Mouse (Mus musculus): ENCODE data around the gene Dnah8. TPM values are rescaled to one million over a fixed set of nuclear protein-coding genes. Genes with fewer than 3 reads are reported as not detected.

Dnah8 gene
- polyA plus RNA-seq, 1 experiment from 2014 or later = 3.1 TPM

DNA sequence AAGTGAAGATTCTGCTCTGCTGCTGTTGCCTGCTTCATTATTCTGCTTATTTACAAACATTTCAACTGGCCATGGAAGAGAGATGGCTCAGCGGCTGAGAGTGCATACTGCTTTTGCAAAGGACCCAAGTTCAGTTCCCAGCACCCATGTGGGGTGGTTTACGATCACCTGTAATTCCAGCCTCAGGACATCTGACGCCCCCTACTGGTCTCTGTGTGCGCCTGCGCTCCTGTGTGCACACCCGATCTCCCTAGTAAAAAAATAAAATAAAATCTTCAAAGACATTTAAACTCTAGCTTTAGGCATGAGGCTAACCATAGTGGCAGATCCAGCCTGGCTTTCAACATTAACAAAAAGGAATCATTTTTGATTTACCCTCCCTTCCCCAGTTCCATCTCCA, 48.9 kb downstream of the Dnah8 start:
- 80% methylated on average over 6 of the region's 6 CpGs for WGBS (ENCODE audit: insufficient replicate concordance)
- no peak overlapping the region for H3K4me3 ChIP-seq
- H3K4me2 ChIP-seq = no peak overlapping the region
- H3K9ac ChIP-seq = no peak overlapping the region
- no peaks in the 10 kb centered on the region for H3K9me3 ChIP-seq (replicated peaks)
- H3K27ac ChIP-seq = no peak overlapping the region
- ATAC-seq = no peak
- no peaks in the 10 kb centered on the region for H3K27me3 ChIP-seq (replicated peaks)
- H3K4me1 ChIP-seq = no peaks in the 10 kb centered on the region
- peaks cover 6% of the 10 kb centered on the region; the same call in 1 of the 2 replicates for H3K36me3 ChIP-seq

DNA sequence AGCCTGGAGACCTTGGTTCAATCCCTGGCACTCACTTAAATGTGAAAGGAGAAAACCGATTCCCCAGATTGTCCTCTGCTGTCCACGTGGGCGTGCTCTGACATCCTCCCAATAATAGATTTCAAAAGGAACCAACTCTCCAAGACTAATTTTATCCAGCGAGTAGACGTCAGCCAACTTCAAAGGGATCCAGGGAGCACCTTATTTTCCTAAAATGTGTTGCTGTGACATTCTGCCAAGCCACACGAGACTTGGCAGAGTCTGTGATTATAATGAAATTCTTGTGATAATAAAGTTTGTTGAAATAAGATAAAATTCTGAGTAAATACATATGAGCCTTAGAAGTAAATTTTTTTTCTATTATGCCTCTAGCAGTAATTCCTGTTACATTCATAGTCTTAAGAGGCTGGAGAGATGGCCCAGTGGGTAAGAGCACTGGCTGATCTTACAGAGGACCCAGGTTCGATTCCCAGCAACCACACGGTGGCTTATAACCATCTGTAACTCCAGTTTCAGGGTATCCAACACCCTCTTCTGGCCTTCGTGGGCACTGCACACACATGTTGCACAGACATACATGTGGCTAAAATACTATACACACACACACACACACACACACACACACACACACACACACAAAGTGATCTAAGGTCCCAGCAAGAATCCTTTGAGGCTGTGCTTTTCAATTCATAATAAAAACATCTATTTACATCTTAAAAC, 51.0 kb downstream of the Dnah8 start:
- no peak overlapping the region for H3K4me2 ChIP-seq
- no peaks in the 10 kb centered on the region for H3K4me1 ChIP-seq
- no peak overlapping the region for H3K9ac ChIP-seq
- no peaks in the 10 kb centered on the region for H3K9me3 ChIP-seq (replicated peaks)
- no peaks in the 10 kb centered on the region for H3K27me3 ChIP-seq (replicated peaks)
- ATAC-seq = no peak
- H3K27ac ChIP-seq = no peak overlapping the region
- H3K4me3 ChIP-seq = no peak overlapping the region
- peaks cover 6% of the 10 kb centered on the region; the same call in 1 of the 2 replicates for H3K36me3 ChIP-seq
- 76% methylated on average over 9 of the region's 9 CpGs for WGBS (ENCODE audit: insufficient replicate concordance)

DNA sequence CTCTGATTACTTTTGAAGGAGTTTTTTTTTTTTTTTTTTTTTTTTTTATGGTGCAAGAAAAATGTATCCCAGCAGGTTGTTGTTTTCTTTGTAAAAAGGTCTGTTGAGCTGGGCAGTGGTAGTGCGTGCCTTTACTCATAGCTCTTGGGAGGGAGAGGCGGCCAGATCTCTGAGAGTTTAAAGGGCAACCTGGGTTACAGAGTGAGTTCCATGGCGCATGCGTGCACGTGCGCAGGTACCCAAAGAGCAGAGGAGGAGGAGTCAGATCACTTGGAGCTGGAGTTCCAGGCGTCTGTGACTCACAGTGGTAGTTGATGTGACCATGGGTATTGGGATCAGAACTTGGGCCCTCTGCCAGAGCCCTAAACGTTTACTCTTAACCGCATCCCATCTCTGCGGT, 54.4 kb downstream of the Dnah8 start:
- 87% methylated on average over 10 of the region's 10 CpGs for WGBS (ENCODE audit: insufficient replicate concordance)
- Histone ChIP-seq H3K27me3 (replicated peaks) (no peaks in the 10 kb centered on the region), H3K4me2 (no peak overlapping the region), H3K36me3 (no peaks in the 10 kb centered on the region; the same call in 1 of the 2 replicates), H3K9me3 (replicated peaks) (no peaks in the 10 kb centered on the region), H3K4me1 (no peaks in the 10 kb centered on the region), H3K4me3 (no peak overlapping the region), H3K9ac (no peak overlapping the region), H3K27ac (no peak overlapping the region)
- no peak for ATAC-seq

DNA sequence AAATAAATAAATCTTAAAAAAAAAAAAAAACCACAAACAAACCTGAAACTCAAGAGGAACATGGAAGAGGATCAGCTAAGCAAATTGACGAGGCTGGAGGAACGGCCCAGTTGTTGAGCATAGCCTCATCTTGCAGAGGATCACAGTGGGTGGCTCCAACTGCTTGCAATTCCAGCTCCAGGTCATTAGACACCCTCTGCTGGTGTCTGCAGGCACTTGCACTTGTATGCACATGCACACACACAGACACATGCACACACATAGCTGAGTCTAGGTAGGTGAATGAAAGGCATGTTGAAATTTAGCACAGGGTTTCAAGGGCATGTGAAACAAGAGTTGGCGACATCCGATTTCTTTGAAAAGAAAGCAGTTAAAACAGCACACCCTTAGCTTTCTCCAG, 55.5 kb downstream of the Dnah8 start:
- no peak for ATAC-seq
- H3K27ac ChIP-seq = no peak overlapping the region
- H3K9ac ChIP-seq = no peak overlapping the region
- WGBS (ENCODE audit: insufficient replicate concordance) = 79% methylated on average over 4 of the region's 4 CpGs
- no peak overlapping the region for H3K4me3 ChIP-seq
- H3K4me1 ChIP-seq = no peaks in the 10 kb centered on the region
- H3K9me3 ChIP-seq (replicated peaks) = no peaks in the 10 kb centered on the region
- no peaks in the 10 kb centered on the region; the same call in 1 of the 2 replicates for H3K36me3 ChIP-seq
- H3K27me3 ChIP-seq (replicated peaks) = no peaks in the 10 kb centered on the region
- no peak overlapping the region for H3K4me2 ChIP-seq

DNA sequence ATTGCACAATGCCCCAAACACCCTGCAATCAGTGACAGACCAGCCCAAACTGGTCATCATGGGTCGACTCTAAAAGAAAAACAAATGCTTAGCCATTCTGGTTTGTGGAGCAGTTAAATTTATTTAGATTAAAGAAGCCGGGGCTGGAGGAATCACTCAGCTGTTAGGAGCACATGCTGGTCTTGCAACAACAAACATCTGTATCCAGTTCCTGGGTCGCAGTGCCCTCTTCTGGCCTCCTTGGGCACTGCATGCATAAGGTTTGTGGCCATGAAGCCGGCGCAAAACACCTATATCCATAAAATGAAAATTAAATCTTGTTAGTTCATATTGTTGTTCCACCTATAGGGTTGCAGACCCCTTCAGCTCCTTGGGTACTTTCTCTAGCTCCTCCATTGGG, 57.5 kb downstream of the Dnah8 start:
- WGBS (ENCODE audit: insufficient replicate concordance) = 13% methylated on average over 5 of the region's 5 CpGs
- Histone ChIP-seq H3K4me1 (no peaks in the 10 kb centered on the region), H3K27me3 (replicated peaks) (no peaks in the 10 kb centered on the region), H3K4me3 (no peak overlapping the region), H3K36me3 (no peaks in the 10 kb centered on the region), H3K9ac (no peak overlapping the region), H3K27ac (no peak overlapping the region), H3K4me2 (no peak overlapping the region), H3K9me3 (replicated peaks) (no peaks in the 10 kb centered on the region)
- ATAC-seq = no peak

DNA sequence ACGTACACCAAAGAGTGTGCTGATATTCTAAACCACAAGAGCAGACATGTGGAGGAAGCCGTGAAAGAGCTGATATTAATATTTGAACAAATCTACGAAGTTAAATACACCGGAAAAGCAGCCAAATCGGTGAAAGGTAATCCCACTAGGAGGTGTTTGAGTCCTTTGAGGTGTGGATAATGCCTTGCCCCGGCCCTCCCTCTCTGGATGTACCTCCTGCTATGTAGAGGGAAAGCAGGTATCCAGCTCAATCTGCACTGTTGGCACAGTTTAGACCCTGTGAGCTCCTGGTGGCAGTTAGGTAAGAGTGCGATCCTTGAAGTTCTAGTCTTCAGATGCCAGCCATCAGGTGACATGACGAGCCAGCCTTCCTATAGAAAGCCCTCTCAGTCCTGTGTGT, 66.0 kb downstream of the Dnah8 start:
- no peak for ATAC-seq
- no peak overlapping the region for H3K27ac ChIP-seq
- H3K4me1 ChIP-seq = peaks cover 4% of the 10 kb centered on the region; the same call in 1 of the 2 replicates
- no peaks in the 10 kb centered on the region for H3K27me3 ChIP-seq (replicated peaks)
- H3K4me2 ChIP-seq = no peak overlapping the region
- no peak overlapping the region for H3K9ac ChIP-seq
- WGBS (ENCODE audit: insufficient replicate concordance) = 67% methylated on average over 8 of the region's 8 CpGs
- no peaks in the 10 kb centered on the region for H3K9me3 ChIP-seq (replicated peaks)
- no peak overlapping the region for H3K4me3 ChIP-seq
- no peaks in the 10 kb centered on the region for H3K36me3 ChIP-seq

DNA sequence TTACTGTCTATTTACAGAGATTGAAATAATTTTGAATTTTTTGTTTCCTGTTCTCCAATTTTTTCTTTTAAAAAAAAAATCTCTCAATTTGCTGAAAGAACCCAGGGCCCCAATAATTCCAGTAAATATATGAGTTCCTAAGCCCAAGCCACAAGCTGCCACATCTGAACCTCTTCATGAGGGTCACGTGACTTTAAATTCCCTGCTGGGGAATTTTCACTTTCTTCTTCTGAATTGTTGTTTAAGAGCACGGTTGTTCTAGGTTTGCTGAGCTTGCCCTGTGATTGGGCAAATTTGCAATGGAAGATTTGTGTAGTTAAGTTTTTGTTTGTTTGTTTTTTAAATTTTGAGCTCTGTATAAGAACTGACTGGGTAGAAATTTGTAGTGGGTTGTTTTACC, 67.3 kb downstream of the Dnah8 start:
- Histone ChIP-seq H3K4me2 (no peak overlapping the region), H3K4me1 (peaks cover 4% of the 10 kb centered on the region; the same call in 1 of the 2 replicates), H3K36me3 (no peaks in the 10 kb centered on the region), H3K9ac (no peak overlapping the region), H3K4me3 (no peak overlapping the region), H3K27ac (no peak overlapping the region), H3K9me3 (replicated peaks) (no peaks in the 10 kb centered on the region), H3K27me3 (replicated peaks) (no peaks in the 10 kb centered on the region)
- no peak for ATAC-seq
- 65% methylated on average over 2 of the region's 2 CpGs for WGBS (ENCODE audit: insufficient replicate concordance)

DNA sequence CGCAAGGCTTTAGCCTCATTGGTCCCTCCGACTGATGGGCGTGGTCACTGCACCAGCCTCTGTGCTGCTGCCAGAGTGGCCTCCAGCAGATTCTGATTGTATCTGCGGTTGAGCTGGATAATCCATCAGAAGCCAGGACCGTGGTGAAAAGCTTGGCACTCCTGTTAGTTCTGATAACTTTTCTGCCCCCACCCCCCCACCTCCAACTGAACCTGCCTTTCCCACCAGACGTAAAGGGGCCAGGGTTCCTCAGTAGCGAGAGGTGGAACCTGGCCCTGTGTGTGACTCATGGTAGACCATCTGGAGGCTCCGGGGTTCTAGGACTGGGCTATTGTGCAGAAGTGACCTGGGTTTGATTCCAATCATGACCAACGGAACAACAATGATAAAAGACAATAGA, 70.1 kb downstream of the Dnah8 start:
- Histone ChIP-seq H3K9me3 (replicated peaks) (no peaks in the 10 kb centered on the region), H3K4me3 (no peak overlapping the region), H3K27me3 (replicated peaks) (no peaks in the 10 kb centered on the region), H3K4me1 (peaks cover 4% of the 10 kb centered on the region; the same call in 1 of the 2 replicates), H3K4me2 (no peak overlapping the region), H3K36me3 (no peaks in the 10 kb centered on the region), H3K27ac (no peak overlapping the region), H3K9ac (no peak overlapping the region)
- 59% methylated on average over 9 of the region's 9 CpGs for WGBS (ENCODE audit: insufficient replicate concordance)
- no peak for ATAC-seq

DNA sequence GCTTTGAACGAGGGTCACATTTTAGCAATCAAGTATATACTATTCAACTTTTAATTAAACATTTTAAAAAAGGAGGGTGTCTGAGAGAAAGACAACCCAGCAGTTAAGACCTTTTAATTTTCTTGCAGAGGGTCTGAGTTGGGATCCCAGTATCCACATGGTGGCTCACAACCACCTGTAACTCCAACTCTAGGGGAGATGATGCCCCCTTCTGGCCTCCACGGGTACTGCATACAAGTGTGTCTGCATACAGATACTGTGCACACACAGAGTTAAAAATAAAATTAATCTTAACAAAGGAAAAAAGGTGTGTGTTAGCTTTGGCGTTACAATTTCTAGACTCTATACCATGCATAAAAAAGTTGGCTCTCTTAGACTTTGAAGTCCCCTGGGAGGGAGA, 90.6 kb downstream of the Dnah8 start:
- H3K4me2 ChIP-seq = no peak overlapping the region
- 58% methylated on average over 3 of the region's 3 CpGs for WGBS (ENCODE audit: insufficient replicate concordance)
- no peak for ATAC-seq
- H3K4me3 ChIP-seq = no peak overlapping the region
- H3K4me1 ChIP-seq = no peaks in the 10 kb centered on the region
- H3K36me3 ChIP-seq = 0 out of 2 replicates have a peak, but pooled peaks cover 3% of the 10 kb centered on the region
- no peak overlapping the region for H3K27ac ChIP-seq
- no peak overlapping the region for H3K9ac ChIP-seq
- H3K27me3 ChIP-seq (replicated peaks) = no peaks in the 10 kb centered on the region
- no peaks in the 10 kb centered on the region for H3K9me3 ChIP-seq (replicated peaks)

DNA sequence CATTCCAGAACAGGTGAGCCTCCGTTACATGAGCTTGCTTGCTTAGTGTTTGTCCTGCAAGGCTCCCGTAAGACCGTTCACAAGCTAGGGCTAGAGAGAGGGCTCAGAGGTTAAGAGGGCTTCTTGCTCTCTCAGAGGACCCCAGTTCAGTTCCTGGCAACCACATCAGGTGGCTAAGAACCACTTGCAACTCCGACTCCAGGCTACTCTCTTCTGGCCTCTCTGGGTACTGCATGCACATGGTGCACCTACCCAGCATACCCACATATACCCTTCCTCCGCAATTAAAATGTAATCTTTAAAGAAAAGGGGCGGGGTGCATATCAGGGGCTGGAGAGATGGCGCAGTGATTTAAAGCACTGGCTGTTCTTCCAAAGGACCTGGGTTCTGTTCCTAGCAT, 94.0 kb downstream of the Dnah8 start:
- no peak overlapping the region for H3K4me2 ChIP-seq
- 81% methylated on average over 7 of the region's 7 CpGs for WGBS (ENCODE audit: insufficient replicate concordance)
- H3K9ac ChIP-seq = no peak overlapping the region
- ATAC-seq = no peak
- 0 out of 2 replicates have a peak, but pooled peaks cover 3% of the 10 kb centered on the region for H3K36me3 ChIP-seq
- no peak overlapping the region for H3K4me3 ChIP-seq
- H3K27ac ChIP-seq = no peak overlapping the region
- H3K4me1 ChIP-seq = no peaks in the 10 kb centered on the region
- no peaks in the 10 kb centered on the region for H3K9me3 ChIP-seq (replicated peaks)
- H3K27me3 ChIP-seq (replicated peaks) = no peaks in the 10 kb centered on the region

DNA sequence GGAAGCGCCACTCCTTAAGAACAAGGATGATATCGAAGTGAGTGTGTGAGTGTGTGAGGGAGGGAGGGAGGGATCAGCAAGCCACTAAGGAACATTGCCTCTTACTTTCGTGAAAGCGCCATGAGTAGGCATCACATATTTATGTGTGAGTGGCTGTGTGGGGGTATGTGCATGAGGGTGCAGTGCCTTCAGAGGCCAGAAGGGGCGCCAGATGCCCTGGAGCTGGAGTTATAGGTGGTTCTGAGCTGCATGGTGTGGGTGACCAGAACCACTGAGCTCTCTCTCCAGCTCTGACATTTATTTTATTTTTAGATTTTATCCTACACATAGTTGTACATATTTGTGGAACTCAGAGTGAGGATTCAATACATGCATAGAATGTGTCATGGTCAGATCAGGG, 94.9 kb downstream of the Dnah8 start:
- no peaks in the 10 kb centered on the region for H3K4me1 ChIP-seq
- H3K36me3 ChIP-seq = 0 out of 2 replicates have a peak, but pooled peaks cover 3% of the 10 kb centered on the region
- no peaks in the 10 kb centered on the region for H3K9me3 ChIP-seq (replicated peaks)
- H3K9ac ChIP-seq = no peak overlapping the region
- ATAC-seq = no peak
- 75% methylated on average over 5 of the region's 5 CpGs for WGBS (ENCODE audit: insufficient replicate concordance)
- H3K27me3 ChIP-seq (replicated peaks) = no peaks in the 10 kb centered on the region
- no peak overlapping the region for H3K4me2 ChIP-seq
- no peak overlapping the region for H3K27ac ChIP-seq
- no peak overlapping the region for H3K4me3 ChIP-seq

DNA sequence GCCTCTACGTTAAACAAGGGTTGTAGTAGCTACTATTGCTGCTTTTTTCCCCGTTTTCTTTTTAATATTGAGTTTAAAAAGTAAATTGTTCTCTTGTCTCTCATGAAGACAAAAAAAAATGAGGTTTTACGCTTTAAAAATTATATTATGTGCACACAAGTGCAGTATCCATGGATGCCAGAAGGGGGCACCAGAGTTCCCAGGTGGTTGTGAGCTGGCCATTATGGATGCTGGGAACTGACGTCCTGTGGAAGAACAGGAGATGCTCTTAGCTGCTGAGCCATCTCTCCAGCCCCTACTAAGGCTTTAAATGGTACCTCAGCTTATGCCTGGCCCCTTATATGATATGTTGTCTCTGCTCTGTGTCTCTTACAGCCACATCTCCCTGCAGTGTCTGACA, 103.6 kb downstream of the Dnah8 start:
- no peaks in the 10 kb centered on the region for H3K27me3 ChIP-seq (replicated peaks)

DNA sequence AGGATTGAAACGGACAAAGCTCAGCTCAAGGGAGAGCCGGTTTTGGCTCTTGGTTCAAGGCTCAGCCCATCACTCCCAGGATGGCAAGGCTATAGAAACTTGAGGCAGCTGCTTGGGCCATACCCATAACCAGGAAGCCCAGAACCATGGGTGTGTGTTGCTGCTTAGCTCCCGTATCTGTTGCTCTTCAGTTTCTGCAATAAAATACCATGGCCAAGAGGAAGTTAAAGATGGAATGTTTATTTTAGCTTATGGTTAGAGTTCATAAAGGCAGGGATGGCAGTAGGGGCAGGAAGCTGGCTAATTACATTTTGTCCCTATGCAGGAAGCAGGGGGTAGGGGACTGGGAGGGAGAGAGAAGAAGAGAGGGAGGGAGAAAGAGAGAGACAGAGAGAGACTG, 108.6 kb downstream of the Dnah8 start:
- H3K36me3 ChIP-seq = no peaks in the 10 kb centered on the region
- no peak overlapping the region for H3K9ac ChIP-seq
- H3K4me2 ChIP-seq = no peak overlapping the region
- no peak for ATAC-seq
- H3K9me3 ChIP-seq (replicated peaks) = 0 out of 2 replicates have a peak, but pooled peaks cover 9% of the 10 kb centered on the region
- no peaks in the 10 kb centered on the region for H3K27me3 ChIP-seq (replicated peaks)
- no peak overlapping the region for H3K27ac ChIP-seq
- no peaks in the 10 kb centered on the region for H3K4me1 ChIP-seq
- 52% methylated on average over 3 of the region's 3 CpGs for WGBS (ENCODE audit: insufficient replicate concordance)
- H3K4me3 ChIP-seq = no peak overlapping the region

More for the DNA sequence above, 103.6 kb downstream of the Dnah8 start:
- no peak for ATAC-seq
- Histone ChIP-seq H3K27ac (no peak overlapping the region), H3K4me1 (no peaks in the 10 kb centered on the region), H3K9ac (no peak overlapping the region), H3K36me3 (no peaks in the 10 kb centered on the region), H3K4me3 (no peak overlapping the region), H3K4me2 (no peak overlapping the region), H3K9me3 (replicated peaks) (no peaks in the 10 kb centered on the region)
- 46% methylated on average over 4 of the region's 4 CpGs for WGBS (ENCODE audit: insufficient replicate concordance)
